Mouse (Mus musculus) liver, postnatal 0 days (tissue): ENCODE measurements around the gene Rpl29.

Source experiments
- CTCF ChIP-seq: sonication (generic); IDR thresholded peaks from 2 replicates; pipeline ENCODE4 v1.5.1; 2016; ENCODE audit warnings: antibody characterized with exemption, low read depth
- EP300 ChIP-seq: IDR thresholded peaks from 2 replicates; pipeline ENCODE4 v1.6.1; 2016; ENCODE audit warnings: antibody characterized with exemption, low read depth, mild to moderate bottlenecking

DNA sequence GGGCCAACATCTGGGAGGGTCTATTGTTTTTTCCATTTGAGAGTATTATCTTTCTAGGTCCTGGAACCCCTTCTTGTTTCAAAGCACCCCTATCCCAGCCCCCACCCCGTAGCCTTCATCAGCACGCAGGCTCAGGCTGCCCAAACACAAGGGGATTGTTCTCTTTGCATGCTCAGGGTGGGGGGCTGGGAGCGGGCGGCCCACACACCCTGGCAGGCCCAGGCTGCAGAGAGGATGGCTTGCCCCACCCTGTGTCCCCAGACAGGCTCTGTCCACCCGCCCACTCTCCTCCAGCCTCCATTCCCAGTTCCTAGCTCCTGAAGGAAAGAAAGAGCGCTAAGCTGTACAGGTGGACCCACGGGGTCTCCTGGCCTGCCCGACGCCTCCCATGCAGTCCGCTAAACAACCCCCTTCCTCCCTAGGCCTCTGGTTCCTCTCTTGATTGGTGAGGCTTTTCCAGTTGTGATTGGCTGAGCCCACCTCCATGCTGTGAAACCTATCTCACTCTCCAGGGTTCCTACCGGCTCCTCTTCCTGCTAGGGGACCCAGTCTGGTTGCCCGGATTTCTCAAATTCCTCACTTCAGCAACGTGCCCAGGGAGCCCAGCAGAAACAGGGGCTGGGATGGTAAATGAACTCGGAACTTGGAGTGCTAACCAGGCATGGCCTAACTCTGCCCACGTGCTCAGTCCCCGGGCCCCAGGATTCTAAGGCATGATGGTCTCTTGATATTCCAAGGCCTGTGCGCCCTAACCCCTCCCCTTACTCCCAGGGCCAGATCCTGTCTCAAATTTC lies 25.8 kb downstream of the Rpl29 start:
- no peak for TF ChIP-seq CTCF
- TF ChIP-seq EP300, result no peak
